Mouse (Mus musculus): ENCODE measurements around the gene Cnbd2. TPM values are rescaled to one million over a fixed set of nuclear protein-coding genes. Genes with fewer than 3 reads are reported as not detected.

The Cnbd2 gene
- total and polyA plus RNA-seq, 3 experiments = 1.0 to 3.6 (median 3.0) TPM

- H3K79me2 ChIP-seq (replicated peaks; ENCODE audit: control insufficient read depth, extremely low read depth, insufficient read depth, poor library complexity, severe bottlenecking) = peaks cover 3% of the 10 kb centered on the region
- H3K4me1 ChIP-seq (ENCODE audit: control insufficient read depth in 1 of 2, insufficient read depth in 2 of 2) = peaks cover 5 to 35% of the 10 kb centered on the region in 2 experiments; a peak in 3 of 4 replicates
- peaks cover 0 to 37% of the 10 kb centered on the region in 2 experiments for H3K36me3 ChIP-seq (replicated peaks in 1 of 2; ENCODE audit: control insufficient read depth in 1 of 2, insufficient read depth in 1 of 2, low read length in 1 of 2)
- no peak overlapping the region for H3K4me2 ChIP-seq (ENCODE audit: insufficient read depth, low read depth, poor library complexity, severe bottlenecking)
- H3K4me3 ChIP-seq (replicated peaks in 1 of 3; ENCODE audit: low read depth in 2 of 3, low read length in 2 of 3, poor library complexity in 1 of 3) = no peak overlapping the region
- H3K27me3 ChIP-seq (replicated peaks) = no peaks in the 10 kb centered on the region
- peaks cover 6% of the 10 kb centered on the region for H3K9me3 ChIP-seq (replicated peaks; ENCODE audit: low read length)
- dilution Hi-C loops (cut with MboI; ENCODE audit: extremely low pct_ligation_motif_present, extremely low pct_unique_long_range_greater_than_20kb, low sequenced_read_pairs) = no loop called here
- H3K27ac ChIP-seq (ENCODE audit: insufficient read depth, low read depth) = no peak overlapping the region
- TF ChIP-seq NRF1 (IDR thresholded peaks at IDR 0.05; ENCODE audit: low read depth, low read length) (no peak), ELF1 (IDR thresholded peaks at IDR 0.05; ENCODE audit: low read depth, low read length) (no peak), JUN (IDR thresholded peaks at IDR 0.05; ENCODE audit: insufficient read depth, low read depth, low read length) (no peak), NELFE (IDR thresholded peaks at IDR 0.05; ENCODE audit: low read depth, low read length) (no peak)
- no peak overlapping the region for H3K9ac ChIP-seq (ENCODE audit: insufficient read depth, low read depth)
- no peak for DNase-seq (ENCODE audit: extremely low read depth)
- in situ Hi-C loops (cut with MboI; ENCODE audit: low pct_ligation_motif_present, low pct_unique_long_range_greater_than_20kb, low sequenced_read_pairs) = no loop called here
Observed at GRCm38 (mm10) chr2:156314811-156315210, 2.7 kb downstream of the Cnbd2 start.

- H3K36me3 ChIP-seq (replicated peaks in 1 of 2; ENCODE audit: control insufficient read depth in 1 of 2, insufficient read depth in 1 of 2, low read length in 1 of 2) = peaks cover 0 to 52% of the 10 kb centered on the region in 2 experiments
- in situ Hi-C loops (cut with MboI; ENCODE audit: low pct_ligation_motif_present, low pct_unique_long_range_greater_than_20kb, low sequenced_read_pairs) = no loop called here
- peaks cover 3% of the 10 kb centered on the region; the same call in 1 of the 2 replicates for H3K79me2 ChIP-seq (replicated peaks; ENCODE audit: control insufficient read depth, extremely low read depth, insufficient read depth, poor library complexity, severe bottlenecking)
- no peak overlapping the region for H3K4me3 ChIP-seq (replicated peaks in 1 of 3; ENCODE audit: low read depth in 2 of 3, low read length in 2 of 3, poor library complexity in 1 of 3)
- peaks cover 11% of the 10 kb centered on the region for H3K9me3 ChIP-seq (replicated peaks; ENCODE audit: low read length)
- no peak overlapping the region for H3K9ac ChIP-seq (ENCODE audit: insufficient read depth, low read depth)
- TF ChIP-seq KAT2A (IDR thresholded peaks at IDR 0.05; ENCODE audit: insufficient replicate concordance, low read length) (no peak), IRF4 (IDR thresholded peaks at IDR 0.05; ENCODE audit: low read depth, low read length) (no peak), ELF1 (IDR thresholded peaks at IDR 0.05; ENCODE audit: low read depth, low read length) (no peak), CTCF (conservative IDR thresholded peaks at IDR 0.05 in 1 of 2, IDR thresholded peaks at IDR 0.05 in 1 of 2; ENCODE audit: low read depth in 2 of 2, low read length in 2 of 2) (no peak), BHLHE40 (IDR thresholded peaks at IDR 0.05; ENCODE audit: low read depth, low read length) (no peak), JUN (IDR thresholded peaks at IDR 0.05; ENCODE audit: insufficient read depth, low read depth, low read length) (no peak), JUND (conservative IDR thresholded peaks at IDR 0.05; ENCODE audit: low read depth, low read length) (no peak), GABPA (IDR thresholded peaks at IDR 0.05; ENCODE audit: insufficient replicate concordance, low read depth, low read length) (no peak), NELFE (IDR thresholded peaks at IDR 0.05; ENCODE audit: low read depth, low read length) (no peak), NRF1 (IDR thresholded peaks at IDR 0.05; ENCODE audit: low read depth, low read length) (no peak), SMC3 (IDR thresholded peaks at IDR 0.05; ENCODE audit: low read depth, low read length) (no peak), USF1 (IDR thresholded peaks at IDR 0.05; ENCODE audit: low read depth, low read length) (no peak), ZNF384 (IDR thresholded peaks at IDR 0.05; ENCODE audit: low read depth, low read length) (no peak), HCFC1 (IDR thresholded peaks at IDR 0.05; ENCODE audit: low read depth, low read length) (no peak)
- dilution Hi-C loops (cut with MboI; ENCODE audit: extremely low pct_ligation_motif_present, extremely low pct_unique_long_range_greater_than_20kb, low sequenced_read_pairs) = no loop called here
- no peak overlapping the region for H3K27ac ChIP-seq (ENCODE audit: insufficient read depth, low read depth)
- no peak overlapping the region for H3K4me2 ChIP-seq (ENCODE audit: insufficient read depth, low read depth, poor library complexity, severe bottlenecking)
- DNase-seq (ENCODE audit: extremely low read depth) = no peak
- no peaks in the 10 kb centered on the region for H3K27me3 ChIP-seq (replicated peaks)
- peaks cover 5 to 20% of the 10 kb centered on the region in 2 experiments; a peak in 3 of 4 replicates for H3K4me1 ChIP-seq (ENCODE audit: control insufficient read depth in 1 of 2, insufficient read depth in 2 of 2)
Observed at GRCm38 (mm10) chr2:156318491-156318890, 6.4 kb downstream of the Cnbd2 start.
